Mouse (Mus musculus) ES-Bruce4 (cell line): ENCODE measurements around the gene Mmp21.

ENCODE experiments used
- CTCF ChIP-seq: IDR thresholded peaks from one replicate; pipeline ENCODE4 v1.8.1; 2011; ENCODE audit warnings: low read depth, low read length
- EP300 ChIP-seq: IDR thresholded peaks from 2 replicates; pipeline ENCODE4 v1.6.1; 2011; ENCODE audit warnings: low read depth, low read length; ENCODE audit not compliant: insufficient read depth

- TF ChIP-seq CTCF: no peak
- TF ChIP-seq EP300: no peak
Observed at GRCm38 (mm10) chr7:133729351-133729750, 49.5 kb upstream of the Mmp21 start.
